Mouse (Mus musculus) C3H10T1/2 (cell line): ENCODE data around the gene Vmn1r177. TPM values are rescaled to one million over a fixed set of nuclear protein-coding genes. Genes with fewer than 3 reads are reported as not detected.

Experiments
- polyA plus RNA-seq, 2 experiments: library from polyadenylated mRNA; unstranded; fragments of >200 nt; fragmentation: generic; extraction: Trizol; gene quantifications; one replicate each; pipeline ENCODE4 v1.2.1; 2012; ENCODE audit warnings: missing spikeins in 2 of 2

The Vmn1r177 gene
- not detected for polyA plus RNA-seq

DNA sequence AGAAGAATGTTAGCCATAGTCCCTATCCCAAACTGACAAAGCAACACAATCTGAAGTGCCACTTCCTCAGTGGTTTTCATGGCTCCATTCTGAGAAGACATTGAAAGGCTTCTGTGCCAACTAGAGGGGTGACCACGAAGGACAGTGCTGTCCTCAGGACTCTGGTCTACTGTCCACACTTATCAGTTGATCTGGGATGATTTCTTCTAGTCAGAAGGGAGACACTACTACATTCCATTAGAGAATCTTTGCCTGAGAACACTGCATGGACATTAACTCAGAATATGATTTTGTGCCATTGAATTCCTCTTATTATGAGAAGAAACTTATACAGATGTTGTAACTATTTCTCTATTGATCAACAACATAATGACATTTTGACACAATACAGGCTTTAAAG lies at the start of gene Vmn1r177:
Gene Vmn1r177, minus strand, starts transcription at position 101 of the 400 bp plus-strand sequence.

DNA sequence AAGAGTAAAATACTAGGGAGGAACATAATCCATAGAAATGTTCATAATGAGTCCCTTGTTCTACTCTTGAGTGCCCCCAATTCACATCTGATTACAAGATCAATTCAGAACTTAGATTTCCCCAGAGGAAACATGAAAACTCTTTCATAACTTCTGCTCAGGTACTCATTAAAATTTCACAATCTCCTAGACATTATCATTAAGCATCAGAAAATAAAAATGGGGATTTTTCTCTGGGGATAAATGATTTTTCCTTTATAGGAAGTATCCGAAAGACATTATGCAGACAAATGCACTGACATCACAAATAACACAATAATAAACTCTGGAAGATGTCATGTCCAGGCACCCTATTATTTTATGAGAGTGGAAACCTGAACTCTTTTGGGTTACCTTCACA lies 25.5 kb upstream of the Vmn1r177 start, which contains the start of gene Vmn1r178:
Gene Vmn1r178, plus strand, starts transcription at position 301 of the 400 bp plus-strand sequence.

DNA sequence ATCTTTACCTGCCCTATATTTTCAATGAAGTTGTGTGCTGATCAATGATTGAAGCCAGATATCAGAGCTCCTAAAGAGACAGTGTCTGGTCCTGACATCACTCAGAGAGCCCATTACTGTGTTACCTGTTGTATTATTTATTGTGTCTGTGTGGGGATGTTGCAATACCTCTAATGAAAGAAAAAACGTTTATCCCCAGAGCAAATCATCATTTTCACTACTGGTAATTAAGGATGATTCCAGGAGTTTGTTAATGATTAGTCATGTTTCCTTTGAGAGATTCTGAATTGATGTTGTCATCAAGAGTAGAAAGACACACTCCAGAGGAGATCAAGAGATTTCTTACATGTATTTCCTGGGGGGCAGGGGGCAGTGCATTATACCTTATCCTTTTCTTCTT lies 29.0 kb downstream of the Vmn1r177 start, which contains the start of gene Vmn1r176:
Gene Vmn1r176, minus strand, starts transcription at position 101 of the 400 bp plus-strand sequence.

Other genes starting within 250 kb of the Vmn1r177 start
- gene Vmn1r171, start 235.7 kb downstream of the Vmn1r177 start, polyA plus RNA-seq = not detected
- gene Vmn1r172, start 208.1 kb downstream of the Vmn1r177 start, polyA plus RNA-seq = not detected
- not detected for gene Vmn1r173, start 165.7 kb downstream of the Vmn1r177 start, polyA plus RNA-seq
- gene Vmn1r174, start 114.2 kb downstream of the Vmn1r177 start, polyA plus RNA-seq = not detected
- not detected for gene Vmn1r175, start 55.8 kb downstream of the Vmn1r177 start, polyA plus RNA-seq
- not detected for gene Vmn1r176, start 29.1 kb downstream of the Vmn1r177 start, polyA plus RNA-seq
- gene Vmn1r178, start 25.6 kb upstream of the Vmn1r177 start, polyA plus RNA-seq = not detected
- not detected for gene Vmn1r179, start 60.5 kb upstream of the Vmn1r177 start, polyA plus RNA-seq
- not detected for gene Vmn1r180, start 84.2 kb upstream of the Vmn1r177 start, polyA plus RNA-seq
- gene Vmn1r181, start 108.2 kb upstream of the Vmn1r177 start, polyA plus RNA-seq = not detected
- gene V1rd19, start 135.2 kb upstream of the Vmn1r177 start, polyA plus RNA-seq = not detected
- gene Vmn1r183, start 186.8 kb upstream of the Vmn1r177 start, polyA plus RNA-seq = not detected
- 1 to 10 TPM in 1 of 2 experiments, under 1 TPM in 1; 0.62 to 5.6 TPM for gene Zfp180, start 215.5 kb upstream of the Vmn1r177 start, polyA plus RNA-seq
- gene Zfp112, start 245.9 kb upstream of the Vmn1r177 start, polyA plus RNA-seq = 1 to 10 TPM in 1 of 2 experiments, under 1 TPM in 1; 0.08 to 2.1 TPM